Mouse (Mus musculus): ENCODE measurements around the gene Chdh. TPM values are rescaled to one million over a fixed set of nuclear protein-coding genes. Genes with fewer than 3 reads are reported as not detected.

Chdh gene
- total and polyA plus RNA-seq, 2 experiments from 2014 or later = 0.65 to 2.5 TPM

DNA sequence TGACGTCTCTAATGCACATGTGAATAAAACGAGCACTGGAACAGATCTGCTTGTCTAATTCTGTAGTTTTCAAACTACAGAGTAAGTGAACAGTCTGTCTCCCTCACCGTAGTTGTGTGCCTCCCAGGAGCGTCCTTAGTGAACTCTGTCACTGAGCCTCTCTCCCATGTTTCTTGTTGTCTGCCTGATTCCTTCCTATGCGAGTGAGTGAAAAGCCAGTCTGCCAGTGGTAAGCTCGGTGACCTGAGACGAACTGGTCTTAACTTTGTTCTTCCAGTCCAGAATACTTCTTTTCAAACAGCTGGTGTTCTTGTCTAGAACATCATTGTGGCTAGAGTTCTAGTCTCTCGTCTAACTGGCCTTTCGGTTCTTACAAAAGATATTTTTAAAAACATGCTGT is 21.1 kb upstream of the Chdh start:
- DNase-seq (ENCODE audit: low spot score) (no peak), ATAC-seq (ENCODE audit: low FRiP score) (no peak)
- no peak overlapping the region for H3K4me2 ChIP-seq (ENCODE audit: low read depth, low read length, poor library complexity, severe bottlenecking)
- no peaks in the 10 kb centered on the region for H3K27me3 ChIP-seq (ENCODE audit: insufficient read depth, low read length)
- H3K27ac ChIP-seq (ENCODE audit: low read depth, low read length) = no peak overlapping the region
- no peaks in the 10 kb centered on the region for H3K4me1 ChIP-seq (ENCODE audit: insufficient read depth, low read length)
- TF ChIP-seq CTCF (IDR thresholded peaks at IDR 0.05) = no peak
- 94% methylated on average over 9 of the region's 9 CpGs for WGBS
- H3K4me3 ChIP-seq (ENCODE audit: low read depth, low read length) = no peak overlapping the region
- H3K9me3 ChIP-seq (ENCODE audit: low read length) = no peaks in the 10 kb centered on the region
- no peak overlapping the region for H3K9ac ChIP-seq (replicated peaks; ENCODE audit: low read length, poor library complexity, severe bottlenecking)
- peaks cover 94% of the 10 kb centered on the region for H3K36me3 ChIP-seq (ENCODE audit: insufficient read depth, low read length)

DNA sequence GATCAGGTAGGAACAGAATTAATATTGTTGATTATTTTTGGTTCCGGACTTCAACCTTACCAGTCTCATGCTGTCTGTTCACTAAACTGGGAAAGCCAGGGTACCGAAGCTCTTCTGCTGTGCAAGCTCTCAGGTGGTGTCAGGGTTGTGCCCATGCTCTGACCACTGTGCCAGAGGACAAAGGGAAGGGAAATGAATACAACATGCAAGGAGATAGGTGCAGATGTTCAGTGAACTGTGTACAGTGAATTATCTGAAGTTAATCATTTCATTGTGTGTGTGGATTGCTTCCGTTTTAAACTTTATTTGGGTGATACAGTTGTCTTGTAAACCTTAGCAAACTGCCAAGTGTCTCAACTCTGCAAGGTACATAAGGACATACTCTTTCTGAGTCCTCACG is 20.5 kb upstream of the Chdh start:
- Histone ChIP-seq H3K4me2 (ENCODE audit: low read depth, low read length, poor library complexity, severe bottlenecking) (no peak overlapping the region), H3K9ac (replicated peaks; ENCODE audit: low read length, poor library complexity, severe bottlenecking) (no peak overlapping the region), H3K27me3 (ENCODE audit: insufficient read depth, low read length) (no peaks in the 10 kb centered on the region), H3K27ac (ENCODE audit: low read depth, low read length) (no peak overlapping the region), H3K4me1 (ENCODE audit: insufficient read depth, low read length) (no peaks in the 10 kb centered on the region), H3K9me3 (ENCODE audit: low read length) (no peaks in the 10 kb centered on the region), H3K4me3 (ENCODE audit: low read depth, low read length) (no peak overlapping the region), H3K36me3 (ENCODE audit: insufficient read depth, low read length) (peaks cover 96% of the 10 kb centered on the region)
- no peak for DNase-seq (ENCODE audit: low spot score)
- WGBS = 92% methylated on average over 4 of the region's 4 CpGs
- no peak for TF ChIP-seq CTCF (IDR thresholded peaks at IDR 0.05)
- ATAC-seq (ENCODE audit: low FRiP score) = no peak

DNA sequence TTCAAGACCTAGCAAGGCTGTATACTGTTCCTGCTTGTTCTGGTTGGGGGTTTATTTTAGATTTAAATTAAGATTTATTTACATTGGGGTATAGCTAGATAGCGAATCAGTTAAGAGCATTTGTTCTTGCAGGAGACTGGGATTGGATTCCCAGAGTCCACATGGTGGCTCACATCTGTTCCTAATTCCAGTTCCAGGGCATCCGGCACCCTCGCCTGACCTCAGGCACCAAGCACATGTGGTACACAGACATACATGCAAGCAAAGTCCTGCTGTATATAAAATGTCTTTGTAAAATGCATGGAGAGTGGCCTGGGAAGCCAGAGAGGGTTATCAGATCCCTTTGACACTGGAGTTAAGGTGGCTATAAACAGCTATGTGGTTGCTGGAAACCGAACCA is 13.8 kb upstream of the Chdh start:
- no peak for TF ChIP-seq CTCF (IDR thresholded peaks at IDR 0.05)
- no peaks in the 10 kb centered on the region for H3K9me3 ChIP-seq (ENCODE audit: low read length)
- 95% methylated on average over 4 of the region's 4 CpGs for WGBS
- no peaks in the 10 kb centered on the region for H3K4me1 ChIP-seq (ENCODE audit: insufficient read depth, low read length)
- DNase-seq (ENCODE audit: low spot score) (no peak), ATAC-seq (ENCODE audit: low FRiP score) (no peak)
- H3K27ac ChIP-seq (ENCODE audit: low read depth, low read length) = no peak overlapping the region
- no peak overlapping the region for H3K4me2 ChIP-seq (ENCODE audit: low read depth, low read length, poor library complexity, severe bottlenecking)
- H3K36me3 ChIP-seq (ENCODE audit: insufficient read depth, low read length) = peaks cover 65% of the 10 kb centered on the region
- no peak overlapping the region for H3K9ac ChIP-seq (replicated peaks; ENCODE audit: low read length, poor library complexity, severe bottlenecking)
- no peaks in the 10 kb centered on the region for H3K27me3 ChIP-seq (ENCODE audit: insufficient read depth, low read length)
- H3K4me3 ChIP-seq (ENCODE audit: low read depth, low read length) = no peak overlapping the region

DNA sequence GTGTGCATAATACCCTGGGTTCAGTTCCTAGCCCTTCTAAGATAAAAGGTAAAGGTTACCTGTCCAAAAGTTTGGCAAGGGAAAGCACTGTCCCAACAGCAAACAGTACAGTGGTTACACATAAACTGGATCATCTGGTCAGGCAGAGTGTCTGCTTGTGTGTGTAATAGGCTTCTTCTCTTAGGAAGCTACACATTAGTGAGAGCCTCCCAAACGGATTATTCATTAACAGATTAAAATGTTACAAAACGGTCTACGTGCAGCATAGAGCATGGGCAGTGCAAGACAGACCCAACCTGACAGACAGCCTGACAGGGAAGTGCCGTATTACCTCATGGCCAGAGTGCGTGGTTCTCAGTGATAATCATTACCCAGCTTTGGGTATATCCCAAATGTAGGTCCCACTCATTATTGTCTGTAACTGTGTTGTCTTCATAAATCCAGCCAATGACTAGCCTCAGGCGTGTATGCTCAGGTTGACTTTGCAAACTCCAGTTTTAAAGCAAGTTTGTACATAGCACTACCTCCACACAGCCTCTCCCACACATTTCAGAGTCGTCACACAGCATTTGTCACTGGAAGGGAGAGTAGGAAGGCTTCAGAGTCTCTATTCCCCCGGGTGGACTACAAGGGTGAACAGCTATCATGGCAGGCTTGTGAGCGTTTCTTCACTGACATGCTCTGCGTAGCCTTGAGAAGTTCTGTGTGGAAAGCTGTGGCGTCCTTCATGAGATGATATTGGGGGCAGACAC is 12.6 kb upstream of the Chdh start:
- H3K9me3 ChIP-seq (ENCODE audit: low read length) = no peaks in the 10 kb centered on the region
- 95% methylated on average over 11 of the region's 11 CpGs for WGBS
- H3K4me3 ChIP-seq (ENCODE audit: low read depth, low read length) = no peak overlapping the region
- no peaks in the 10 kb centered on the region for H3K4me1 ChIP-seq (ENCODE audit: insufficient read depth, low read length)
- no peak for DNase-seq (ENCODE audit: low spot score)
- peaks cover 55% of the 10 kb centered on the region for H3K36me3 ChIP-seq (ENCODE audit: insufficient read depth, low read length)
- no peak overlapping the region for H3K9ac ChIP-seq (replicated peaks; ENCODE audit: low read length, poor library complexity, severe bottlenecking)
- ATAC-seq (ENCODE audit: low FRiP score) = no peak
- TF ChIP-seq CTCF (IDR thresholded peaks at IDR 0.05) = no peak
- H3K27me3 ChIP-seq (ENCODE audit: insufficient read depth, low read length) = no peaks in the 10 kb centered on the region
- H3K4me2 ChIP-seq (ENCODE audit: low read depth, low read length, poor library complexity, severe bottlenecking) = no peak overlapping the region
- no peak overlapping the region for H3K27ac ChIP-seq (ENCODE audit: low read depth, low read length)

DNA sequence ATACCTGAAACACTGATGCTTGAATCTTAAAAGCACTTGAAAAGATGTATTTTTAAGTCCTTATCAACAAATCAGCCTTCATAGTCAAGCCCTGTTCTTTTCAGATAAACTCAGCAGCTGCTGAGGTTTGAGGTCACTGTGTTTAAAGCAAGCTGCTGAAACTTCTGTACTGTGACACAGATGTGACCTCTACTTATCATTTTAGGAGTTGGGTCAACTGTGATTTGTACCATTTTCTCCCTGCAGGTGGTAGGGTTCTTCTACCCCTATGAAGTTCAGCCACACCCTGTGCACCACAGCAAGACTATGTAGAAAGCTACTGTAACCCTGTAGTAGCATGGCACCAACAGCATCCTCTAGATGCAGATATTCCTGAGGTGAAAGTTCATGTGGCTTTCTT is 11.5 kb upstream of the Chdh start:
- TF ChIP-seq CTCF (IDR thresholded peaks at IDR 0.05) = no peak
- peaks cover 44% of the 10 kb centered on the region for H3K36me3 ChIP-seq (ENCODE audit: insufficient read depth, low read length)
- no peak overlapping the region for H3K4me3 ChIP-seq (ENCODE audit: low read depth, low read length)
- no peaks in the 10 kb centered on the region for H3K4me1 ChIP-seq (ENCODE audit: insufficient read depth, low read length)
- H3K27ac ChIP-seq (ENCODE audit: low read depth, low read length) = no peak overlapping the region
- H3K9ac ChIP-seq (replicated peaks; ENCODE audit: low read length, poor library complexity, severe bottlenecking) = no peak overlapping the region
- no peaks in the 10 kb centered on the region for H3K9me3 ChIP-seq (ENCODE audit: low read length)
- H3K27me3 ChIP-seq (ENCODE audit: insufficient read depth, low read length) = no peaks in the 10 kb centered on the region
- H3K4me2 ChIP-seq (ENCODE audit: low read depth, low read length, poor library complexity, severe bottlenecking) = no peak overlapping the region
- DNase-seq (ENCODE audit: low spot score) = no peak
- no peak for ATAC-seq (ENCODE audit: low FRiP score)

DNA sequence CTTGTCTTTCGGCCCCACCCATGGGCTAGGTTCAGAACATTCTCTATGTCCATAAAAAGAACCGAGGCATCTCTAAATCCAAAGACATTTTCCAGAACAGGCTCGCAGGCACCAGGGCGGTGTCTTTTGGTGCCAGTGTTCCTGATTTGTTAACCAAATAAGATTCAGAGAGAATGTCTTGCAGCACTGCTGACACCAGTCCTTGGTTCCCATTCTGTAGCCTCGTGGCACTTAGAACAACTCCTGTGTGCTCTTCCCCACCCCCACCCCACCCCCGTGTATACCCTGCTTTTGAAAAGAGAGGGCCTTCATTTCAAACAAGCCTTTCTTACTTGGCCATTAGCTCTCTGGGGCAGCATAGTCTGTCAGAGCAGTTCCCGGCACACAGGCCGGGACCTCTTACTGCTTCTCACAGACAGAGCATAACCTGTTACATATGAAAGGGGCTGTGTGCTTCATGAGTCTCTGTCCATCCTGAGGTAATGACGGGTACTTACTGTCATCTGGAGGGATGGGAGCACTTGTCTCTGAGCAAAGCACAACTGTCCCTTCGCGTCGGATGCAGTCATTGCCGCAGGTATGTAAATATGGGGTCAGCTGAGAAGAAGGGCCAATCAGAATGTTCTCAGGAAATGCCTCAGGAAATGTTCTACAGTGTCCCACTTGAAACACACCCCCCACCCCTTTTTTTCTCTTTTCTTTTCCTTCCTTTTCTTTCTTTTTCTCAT is 9.9 kb upstream of the Chdh start:
- 78% methylated on average over 13 of the region's 13 CpGs for WGBS
- H3K27ac ChIP-seq (ENCODE audit: low read depth, low read length) = no peak overlapping the region
- H3K4me2 ChIP-seq (ENCODE audit: low read depth, low read length, poor library complexity, severe bottlenecking) = no peak overlapping the region
- H3K9me3 ChIP-seq (ENCODE audit: low read length) = no peaks in the 10 kb centered on the region
- H3K27me3 ChIP-seq (ENCODE audit: insufficient read depth, low read length) = no peaks in the 10 kb centered on the region
- H3K36me3 ChIP-seq (ENCODE audit: insufficient read depth, low read length) = peaks cover 30% of the 10 kb centered on the region
- H3K9ac ChIP-seq (replicated peaks; ENCODE audit: low read length, poor library complexity, severe bottlenecking) = no peak overlapping the region
- TF ChIP-seq CTCF (IDR thresholded peaks at IDR 0.05) = no peak
- no peak overlapping the region for H3K4me3 ChIP-seq (ENCODE audit: low read depth, low read length)
- ATAC-seq (ENCODE audit: low FRiP score) (no peak), DNase-seq (ENCODE audit: low spot score) (no peak)
- no peaks in the 10 kb centered on the region for H3K4me1 ChIP-seq (ENCODE audit: insufficient read depth, low read length)
